Mouse (Mus musculus) heart, embryonic 14.5 days (tissue): ENCODE measurements around the gene Tbkbp1. TPM values are rescaled to one million over a fixed set of nuclear protein-coding genes. Genes with fewer than 3 reads are reported as not detected.

Experiments used
- ATAC-seq: fragments of 200-750 bp; cut with Nextera tagmentation; 2 replicates; pipeline ENCODE4 v1.8.0; 2017; ENCODE audit warnings: low read depth, moderate TSS enrichment; ENCODE audit not compliant: insufficient number of reproducible peaks, insufficient read depth, low FRiP score
- H3K27ac ChIP-seq, 2 experiments: fragments of 200-500 bp in 1 of 2; fragments of 300-500 bp in 1 of 2; sonication (generic) in 1 of 2; replicated peaks in 1 of 2; 2 replicates each; pipeline ENCODE4 v1.5.1; 2012 to 2014; ENCODE audit warnings: low read depth in 2 of 2, low read length in 2 of 2, control low read depth in 1 of 2, mild to moderate bottlenecking in 1 of 2, mixed read lengths in 1 of 2; ENCODE audit not compliant: control insufficient read depth in 1 of 2, insufficient read depth in 1 of 2
- H3K27me3 ChIP-seq: fragments of 300-500 bp; sonication (generic); 2 replicates; pipeline ENCODE4 v1.6.1; 2014; ENCODE audit warnings: mild to moderate bottlenecking, low read length, control low read depth; ENCODE audit not compliant: control insufficient read depth, insufficient read depth
- H3K36me3 ChIP-seq: fragments of 300-500 bp; sonication (generic); 2 replicates; pipeline ENCODE4 v1.6.1; 2014; ENCODE audit warnings: mild to moderate bottlenecking, control low read depth, low read length, mixed read lengths; ENCODE audit not compliant: control insufficient read depth, insufficient read depth
- H3K4me1 ChIP-seq, 2 experiments: fragments of 200-500 bp in 1 of 2; fragments of 300-500 bp in 1 of 2; sonication (generic) in 1 of 2; 2 replicates each; pipeline ENCODE4 v1.6.1; 2012 to 2014; ENCODE audit warnings: low read length in 2 of 2, control low read depth in 1 of 2, mixed read lengths in 1 of 2; ENCODE audit not compliant: control insufficient read depth in 2 of 2, insufficient read depth in 2 of 2
- H3K4me2 ChIP-seq: fragments of 300-500 bp; sonication (generic); 2 replicates; pipeline ENCODE4 v1.6.1; 2014; ENCODE audit warnings: mild to moderate bottlenecking, low read length
- H3K4me3 ChIP-seq, 2 experiments: fragments of 200-500 bp in 1 of 2; fragments of 300-500 bp in 1 of 2; sonication (generic) in 1 of 2; 2 replicates each; pipeline ENCODE4 v1.5.1; 2012 to 2014; ENCODE audit warnings: low read length in 2 of 2, mild to moderate bottlenecking in 2 of 2, control low read depth in 1 of 2, low read depth in 1 of 2, moderate library complexity in 1 of 2; ENCODE audit not compliant: control insufficient read depth in 1 of 2, insufficient read depth in 1 of 2
- H3K9ac ChIP-seq: fragments of 300-500 bp; sonication (generic); 2 replicates; pipeline ENCODE4 v1.6.1; 2014; ENCODE audit warnings: mild to moderate bottlenecking, low read length
- H3K9me3 ChIP-seq: fragments of 300-500 bp; sonication (generic); 2 replicates; pipeline ENCODE4 v1.6.1; 2016; ENCODE audit warnings: low read length, control low read depth; ENCODE audit not compliant: control insufficient read depth
- WGBS: fragments of 180-500 bp; shearing (Covaris S2); extraction: QIAGEN DNeasy Blood & Tissue Kit; methylation state at CpG from one replicate; pipeline ENCODE4 v1.1.7; 2014; 5-methylcytosine and 5-hydroxymethylcytosine counted together
- polyA plus RNA-seq: library from polyadenylated mRNA; unstranded; fragments of >200 nt; fragmentation: Nextera tagmentation; extraction: Ambion mirVana; gene quantifications from 2 replicates; pipeline ENCODE4 v1.2.1, GENCODE M21; 2014

Gene Tbkbp1
- polyA plus RNA-seq, 1 experiment from 2014 or later = 7.3 TPM

- no peak overlapping the region for H3K27ac ChIP-seq
- H3K4me3 ChIP-seq = no peak overlapping the region
- H3K36me3 ChIP-seq = peaks cover 46% of the 10 kb centered on the region
- no peak for ATAC-seq
- H3K4me2 ChIP-seq = no peak overlapping the region
- H3K27me3 ChIP-seq = peaks cover 34% of the 10 kb centered on the region
- WGBS = 75% methylated on average over 4 of the region's 4 CpGs
- H3K4me1 ChIP-seq = peaks cover 7 to 12% of the 10 kb centered on the region in 2 experiments; a peak in 3 of 4 replicates
- no peak overlapping the region for H3K9ac ChIP-seq
- H3K9me3 ChIP-seq = no peaks in the 10 kb centered on the region
Observed at GRCm38 (mm10) chr11:97140811-97141210, 10.5 kb downstream of the Tbkbp1 start.

GRCm38 (mm10) chr11:97139256-97139655 lies 12.0 kb downstream of the Tbkbp1 start:
- H3K36me3 ChIP-seq = peaks cover 32% of the 10 kb centered on the region
- H3K4me1 ChIP-seq = peaks cover 7 to 12% of the 10 kb centered on the region in 2 experiments; a peak in 3 of 4 replicates
- H3K27ac ChIP-seq = no peak overlapping the region
- H3K27me3 ChIP-seq = peaks cover 37% of the 10 kb centered on the region
- 24% methylated on average over 15 of the region's 15 CpGs for WGBS
- H3K4me3 ChIP-seq = peak overlapping the region; percentile 34 to 45
- no peak for ATAC-seq
- peak overlapping the region; percentile 81 for H3K4me2 ChIP-seq
- peak overlapping the region; percentile 65 for H3K9ac ChIP-seq
- H3K9me3 ChIP-seq = no peaks in the 10 kb centered on the region

GRCm38 (mm10) chr11:97138554-97139226 lies 12.6 kb downstream of the Tbkbp1 start:
- Histone ChIP-seq H3K4me2 (peak overlapping the region; percentile 81), H3K4me3 (peak overlapping the region; percentile 34 to 45), H3K4me1 (peaks cover 7 to 12% of the 10 kb centered on the region in 2 experiments; a peak in 3 of 4 replicates), H3K27me3 (peaks cover 37% of the 10 kb centered on the region), H3K9ac (peak overlapping the region; percentile 65), H3K27ac (no peak overlapping the region), H3K9me3 (no peaks in the 10 kb centered on the region), H3K36me3 (peaks cover 29% of the 10 kb centered on the region)
- ATAC-seq = 0 out of 2 replicates have a peak, but pooled peaks have one; percentile 12
- WGBS = 12% methylated on average over 57 of the region's 69 CpGs

- H3K4me1 ChIP-seq = peaks cover 0 to 3% of the 10 kb centered on the region in 2 experiments; a peak in 2 of 4 replicates
- peaks cover 16% of the 10 kb centered on the region for H3K36me3 ChIP-seq
- no peak for ATAC-seq
- H3K9ac ChIP-seq = no peak overlapping the region
- no peak overlapping the region for H3K27ac ChIP-seq
- H3K4me2 ChIP-seq = no peak overlapping the region
- no peak overlapping the region for H3K4me3 ChIP-seq
- WGBS = 62% methylated on average over 5 of the region's 5 CpGs
- H3K27me3 ChIP-seq = peaks cover 39% of the 10 kb centered on the region
- no peaks in the 10 kb centered on the region for H3K9me3 ChIP-seq
Observed at GRCm38 (mm10) chr11:97133270-97133669, 18.0 kb downstream of the Tbkbp1 start.

- H3K4me2 ChIP-seq = no peak overlapping the region
- H3K4me1 ChIP-seq = no peaks in the 10 kb centered on the region
- no peak for ATAC-seq
- H3K9ac ChIP-seq = no peak overlapping the region
- no peaks in the 10 kb centered on the region for H3K9me3 ChIP-seq
- H3K27me3 ChIP-seq = peaks cover 34% of the 10 kb centered on the region
- 0 out of 2 replicates have a peak, but pooled peaks cover 12% of the 10 kb centered on the region for H3K36me3 ChIP-seq
- WGBS = 15% methylated on average over 6 of the region's 6 CpGs
- no peak overlapping the region for H3K4me3 ChIP-seq
- no peak overlapping the region for H3K27ac ChIP-seq
Observed at GRCm38 (mm10) chr11:97132185-97132584, 19.1 kb downstream of the Tbkbp1 start.

- no peak overlapping the region for H3K4me2 ChIP-seq
- no peaks in the 10 kb centered on the region for H3K9me3 ChIP-seq
- H3K27ac ChIP-seq = no peak overlapping the region
- H3K4me3 ChIP-seq = no peak overlapping the region
- H3K9ac ChIP-seq = no peak overlapping the region
- 0 out of 2 replicates have a peak, but pooled peaks cover 7% of the 10 kb centered on the region for H3K36me3 ChIP-seq
- H3K4me1 ChIP-seq = no peaks in the 10 kb centered on the region
- H3K27me3 ChIP-seq = peaks cover 30% of the 10 kb centered on the region; the same call in 1 of the 2 replicates
- 52% methylated on average over 2 of the region's 2 CpGs for WGBS
- no peak for ATAC-seq
Observed at GRCm38 (mm10) chr11:97131683-97132082, 19.6 kb downstream of the Tbkbp1 start.

GRCm38 (mm10) chr11:97130318-97130717 lies 21.0 kb downstream of the Tbkbp1 start:
- no peak for ATAC-seq
- Histone ChIP-seq H3K27me3 (peaks cover 36% of the 10 kb centered on the region), H3K4me2 (no peak overlapping the region), H3K9ac (no peak overlapping the region), H3K9me3 (no peaks in the 10 kb centered on the region), H3K36me3 (no peaks in the 10 kb centered on the region), H3K27ac (no peak overlapping the region), H3K4me1 (no peaks in the 10 kb centered on the region), H3K4me3 (no peak overlapping the region)
- WGBS = 60% methylated on average over 7 of the region's 7 CpGs
